Mouse (Mus musculus) liver, embryonic 14.5 days (tissue): ENCODE data around the gene Samd4.

Experiments
- CTCF ChIP-seq: IDR thresholded peaks from 2 replicates; pipeline ENCODE4 v1.5.1; 2016; ENCODE audit warnings: antibody characterized with exemption, low read depth, control low read depth
- EP300 ChIP-seq: IDR thresholded peaks from 2 replicates; pipeline ENCODE4 v1.6.1; 2016; ENCODE audit warnings: antibody characterized with exemption, low read depth

- TF ChIP-seq EP300 (no peak), CTCF (no peak)
Measured at GRCm38 (mm10) chr14:47066901-47067300, 184.2 kb downstream of the Samd4 start.
